Mouse (Mus musculus) heart, embryonic 10.5 days (tissue): ENCODE results near the gene Dus2. TPM values are rescaled to one million over a fixed set of nuclear protein-coding genes. Genes with fewer than 3 reads are reported as not detected.

Source experiments
- DNase-seq: peaks from one replicate; pipeline ENCODE4 v3.0.0-alpha.2; 2017; ENCODE audit warnings: low spot score
- H3K27ac ChIP-seq: fragments of 300-500 bp; sonication (generic); 2 replicates; pipeline ENCODE4 v1.5.1; 2016; ENCODE audit warnings: mild to moderate bottlenecking
- H3K27me3 ChIP-seq: fragments of 300-500 bp; sonication (generic); 2 replicates; pipeline ENCODE4 v1.6.1; 2016; ENCODE audit warnings: mild to moderate bottlenecking; ENCODE audit not compliant: poor library complexity, insufficient read depth, severe bottlenecking
- H3K36me3 ChIP-seq: fragments of 300-500 bp; sonication (generic); 2 replicates; pipeline ENCODE4 v1.6.1; 2016; ENCODE audit warnings: mild to moderate bottlenecking, moderate library complexity
- H3K4me1 ChIP-seq: fragments of 300-500 bp; sonication (generic); 2 replicates; pipeline ENCODE4 v1.6.1; 2016; ENCODE audit warnings: mild to moderate bottlenecking
- H3K4me3 ChIP-seq: fragments of 300-500 bp; sonication (generic); 2 replicates; pipeline ENCODE4 v1.5.1; 2016; ENCODE audit warnings: mild to moderate bottlenecking, moderate library complexity
- H3K9me3 ChIP-seq: fragments of 300-500 bp; sonication (generic); 2 replicates; pipeline ENCODE4 v1.6.1; 2016; ENCODE audit warnings: mild to moderate bottlenecking, moderate library complexity
- WGBS: fragments of 180-500 bp; shearing (Covaris S2); methylation state at CpG from one replicate; pipeline ENCODE4 v1.1.7; 2016; 5-methylcytosine and 5-hydroxymethylcytosine counted together
- microRNA-seq: library from miRNA; unstranded; fragments of <30 nt; microRNA quantifications from one replicate; pipeline ENCODE4, GENCODE M21; 2017
- polyA plus RNA-seq: library from polyadenylated mRNA; unstranded; fragments of >200 nt; fragmentation: Nextera tagmentation; extraction: Ambion mirVana; gene quantifications from 2 replicates; pipeline ENCODE4 v1.2.1, GENCODE M21; 2016

The Dus2 gene
- polyA plus RNA-seq, 1 experiment from 2014 or later: 19.8 TPM

- peaks cover 10% of the 10 kb centered on the region for H3K36me3 ChIP-seq
- H3K4me1 ChIP-seq: 0 out of 2 replicates have a peak, but pooled peaks cover 4% of the 10 kb centered on the region
- no peak overlapping the region for H3K27ac ChIP-seq
- H3K4me3 ChIP-seq: no peak overlapping the region
- 90% methylated on average over 1 of the region's 1 CpGs for WGBS
- DNase-seq: no peak
- no peaks in the 10 kb centered on the region for H3K27me3 ChIP-seq
- no peaks in the 10 kb centered on the region for H3K9me3 ChIP-seq
Measured at GRCm38 (mm10) chr8:106074659-106075058, 83.5 kb downstream of the Dus2 start.

GRCm38 (mm10) chr8:106075161-106075862 lies 84.2 kb downstream of the Dus2 start:
- H3K4me3 ChIP-seq: no peak overlapping the region
- peaks cover 10% of the 10 kb centered on the region for H3K36me3 ChIP-seq
- DNase-seq: no peak
- H3K27me3 ChIP-seq: no peaks in the 10 kb centered on the region
- H3K27ac ChIP-seq: no peak overlapping the region
- H3K9me3 ChIP-seq: no peaks in the 10 kb centered on the region
- H3K4me1 ChIP-seq: 0 out of 2 replicates have a peak, but pooled peaks cover 4% of the 10 kb centered on the region
- WGBS: 78% methylated on average over 9 of the region's 9 CpGs

DNA sequence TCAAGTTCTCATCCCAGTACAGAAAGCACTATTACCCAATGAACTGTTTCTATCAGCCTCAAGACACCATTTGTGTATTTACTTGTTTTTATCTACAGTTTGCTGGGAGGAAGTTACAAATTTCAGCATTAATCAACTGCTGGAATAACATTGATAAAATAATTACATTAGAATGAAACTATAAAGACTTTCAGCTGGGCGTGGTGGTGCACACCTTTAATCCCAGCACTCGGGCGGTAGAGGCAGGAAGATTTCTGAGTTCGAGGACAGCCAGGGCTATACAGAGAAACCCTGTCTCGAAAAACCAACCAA lies 84.7 kb downstream of the Dus2 start:
- 95% methylated on average over 5 of the region's 5 CpGs for WGBS
- H3K27me3 ChIP-seq: no peaks in the 10 kb centered on the region
- H3K4me1 ChIP-seq: 0 out of 2 replicates have a peak, but pooled peaks cover 4% of the 10 kb centered on the region
- DNase-seq: no peak
- no peak overlapping the region for H3K27ac ChIP-seq
- H3K4me3 ChIP-seq: no peak overlapping the region
- H3K36me3 ChIP-seq: peaks cover 10% of the 10 kb centered on the region
- no peaks in the 10 kb centered on the region for H3K9me3 ChIP-seq

GRCm38 (mm10) chr8:106076612-106077011 lies 85.5 kb downstream of the Dus2 start:
- H3K4me3 ChIP-seq: no peak overlapping the region
- H3K27ac ChIP-seq: no peak overlapping the region
- DNase-seq: no peak
- 78% methylated on average over 5 of the region's 5 CpGs for WGBS
- H3K9me3 ChIP-seq: no peaks in the 10 kb centered on the region
- H3K27me3 ChIP-seq: no peaks in the 10 kb centered on the region
- H3K4me1 ChIP-seq: 0 out of 2 replicates have a peak, but pooled peaks cover 4% of the 10 kb centered on the region
- peaks cover 13% of the 10 kb centered on the region for H3K36me3 ChIP-seq

GRCm38 (mm10) chr8:106077452-106078067 lies 86.4 kb downstream of the Dus2 start:
- DNase-seq: no peak
- H3K27me3 ChIP-seq: no peaks in the 10 kb centered on the region
- no peak overlapping the region for H3K4me3 ChIP-seq
- H3K4me1 ChIP-seq: 0 out of 2 replicates have a peak, but pooled peaks cover 4% of the 10 kb centered on the region
- 89% methylated on average over 1 of the region's 1 CpGs for WGBS
- peaks cover 20% of the 10 kb centered on the region for H3K36me3 ChIP-seq
- H3K27ac ChIP-seq: no peak overlapping the region
- H3K9me3 ChIP-seq: no peaks in the 10 kb centered on the region

GRCm38 (mm10) chr8:106102321-106102720 lies 111.2 kb downstream of the Dus2 start:
- Histone ChIP-seq H3K36me3 (peaks cover 43% of the 10 kb centered on the region), H3K9me3 (no peaks in the 10 kb centered on the region), H3K4me3 (no peak overlapping the region), H3K4me1 (no peaks in the 10 kb centered on the region), H3K27me3 (no peaks in the 10 kb centered on the region), H3K27ac (no peak overlapping the region)
- DNase-seq: no peak
- WGBS: 86% methylated on average over 4 of the region's 4 CpGs

Small RNAs within 50 kb of the gene (microRNA-seq; reads per million reads assigned to microRNA genes)
- not detected for gene Mir7074

Other genes with a start within 250 kb of the Dus2 start
- gene Gfod2, start 232.7 kb upstream of the Dus2 start, polyA plus RNA-seq: 13.1 and 18.2 TPM in 2 replicates
- gene Ranbp10, start 164.0 kb upstream of the Dus2 start, polyA plus RNA-seq: 8.6 and 10.4 TPM in 2 replicates
- 0.06 TPM in 2 replicates for gene Tsnaxip1, start 163.6 kb upstream of the Dus2 start, polyA plus RNA-seq
- gene Cenpt, start 138.1 kb upstream of the Dus2 start, polyA plus RNA-seq: 46.5 and 55.2 TPM in 2 replicates
- gene Thap11, start 136.2 kb upstream of the Dus2 start, polyA plus RNA-seq: 61.6 and 74.0 TPM in 2 replicates
- gene Nutf2, start 130.8 kb upstream of the Dus2 start, polyA plus RNA-seq: 274 and 314 TPM in 2 replicates
- gene Edc4, start 110.5 kb upstream of the Dus2 start, polyA plus RNA-seq: 50.2 and 52.6 TPM in 2 replicates
- 0.43 and 0.46 TPM in 2 replicates for gene Nrn1l, start 97.8 kb upstream of the Dus2 start, polyA plus RNA-seq
- gene Pskh1, start 90.9 kb upstream of the Dus2 start, polyA plus RNA-seq: 30.3 and 30.4 TPM in 2 replicates
- gene Ctrl, start 57.5 kb upstream of the Dus2 start, polyA plus RNA-seq: 1.9 and 2.6 TPM in 2 replicates
- gene Psmb10, start 52.9 kb upstream of the Dus2 start, polyA plus RNA-seq: 70.7 and 75.4 TPM in 2 replicates
- 1.7 and 7.9 TPM in 2 replicates for gene Lcat, start 48.0 kb upstream of the Dus2 start, polyA plus RNA-seq
- gene Slc12a4, start 25.2 kb upstream of the Dus2 start, polyA plus RNA-seq: 45.1 and 56.1 TPM in 2 replicates
- not detected in 2 replicates for gene Dpep3, start 11.9 kb upstream of the Dus2 start, polyA plus RNA-seq
- 0.31 TPM in 1 of 2 replicates, not detected in the other for gene Dpep2nb, start 14.6 kb downstream of the Dus2 start, polyA plus RNA-seq
- gene Ddx28, start 20.5 kb downstream of the Dus2 start, polyA plus RNA-seq: 16.1 and 18.7 TPM in 2 replicates
- gene Nfatc3, start 67.5 kb downstream of the Dus2 start, polyA plus RNA-seq: 4.9 and 6.5 TPM in 2 replicates
- gene Esrp2, start 145.6 kb downstream of the Dus2 start, polyA plus RNA-seq: 2.4 and 5.4 TPM in 2 replicates
- gene Pla2g15, start 159.1 kb downstream of the Dus2 start, polyA plus RNA-seq: 10.6 and 13.6 TPM in 2 replicates
- gene Slc7a6, start 177.5 kb downstream of the Dus2 start, polyA plus RNA-seq: 47.3 and 67.8 TPM in 2 replicates
- gene Slc7a6os, start 219.6 kb downstream of the Dus2 start, polyA plus RNA-seq: 24.1 and 38.1 TPM in 2 replicates
- 59.7 and 63.9 TPM in 2 replicates for gene Prmt7, start 219.6 kb downstream of the Dus2 start, polyA plus RNA-seq